Mouse (Mus musculus) midbrain, embryonic 12.5 days (tissue): ENCODE data around the gene Syt2. TPM values are rescaled to one million over a fixed set of nuclear protein-coding genes. Genes with fewer than 3 reads are reported as not detected.

Experiments used
- ATAC-seq: fragments of 200-750 bp; cut with Nextera tagmentation; 2 replicates; pipeline ENCODE4 v1.8.0; 2017; ENCODE audit warnings: low read depth, moderate TSS enrichment, moderate library complexity; ENCODE audit not compliant: low FRiP score
- H3K27ac ChIP-seq: fragments of 300-500 bp; sonication (generic); replicated peaks from 2 replicates; pipeline ENCODE4 v1.5.1; 2016; ENCODE audit warnings: mild to moderate bottlenecking
- H3K27me3 ChIP-seq: fragments of 300-500 bp; sonication (generic); 2 replicates; pipeline ENCODE4 v1.6.1; 2016; ENCODE audit warnings: mild to moderate bottlenecking
- H3K36me3 ChIP-seq: fragments of 300-500 bp; sonication (generic); 2 replicates; pipeline ENCODE4 v1.6.1; 2016
- H3K4me1 ChIP-seq: fragments of 300-500 bp; sonication (generic); 2 replicates; pipeline ENCODE4 v1.6.1; 2016
- H3K4me2 ChIP-seq: fragments of 300-500 bp; sonication (generic); replicated peaks from 2 replicates; pipeline ENCODE4 v1.6.1; 2016; ENCODE audit warnings: mild to moderate bottlenecking, moderate library complexity
- H3K4me3 ChIP-seq: fragments of 300-500 bp; sonication (generic); 2 replicates; pipeline ENCODE4 v1.5.1; 2016; ENCODE audit warnings: mild to moderate bottlenecking
- H3K9ac ChIP-seq: fragments of 300-500 bp; sonication (generic); replicated peaks from 2 replicates; pipeline ENCODE4 v1.6.1; 2016; ENCODE audit warnings: mild to moderate bottlenecking, moderate library complexity
- H3K9me3 ChIP-seq: fragments of 300-500 bp; sonication (generic); 2 replicates; pipeline ENCODE4 v1.6.1; 2016; ENCODE audit warnings: mild to moderate bottlenecking
- WGBS: fragments of 180-500 bp; shearing (Covaris S2); methylation state at CpG from one replicate; pipeline ENCODE4 v1.1.7; 2016; 5-methylcytosine and 5-hydroxymethylcytosine counted together
- polyA plus RNA-seq: library from polyadenylated mRNA; unstranded; fragments of >200 nt; fragmentation: Nextera tagmentation; extraction: Ambion mirVana; gene quantifications from 2 replicates; pipeline ENCODE4 v1.2.1, GENCODE M21; 2016

The Syt2 gene
- polyA plus RNA-seq, 1 experiment from 2014 or later: 2.7 TPM

DNA sequence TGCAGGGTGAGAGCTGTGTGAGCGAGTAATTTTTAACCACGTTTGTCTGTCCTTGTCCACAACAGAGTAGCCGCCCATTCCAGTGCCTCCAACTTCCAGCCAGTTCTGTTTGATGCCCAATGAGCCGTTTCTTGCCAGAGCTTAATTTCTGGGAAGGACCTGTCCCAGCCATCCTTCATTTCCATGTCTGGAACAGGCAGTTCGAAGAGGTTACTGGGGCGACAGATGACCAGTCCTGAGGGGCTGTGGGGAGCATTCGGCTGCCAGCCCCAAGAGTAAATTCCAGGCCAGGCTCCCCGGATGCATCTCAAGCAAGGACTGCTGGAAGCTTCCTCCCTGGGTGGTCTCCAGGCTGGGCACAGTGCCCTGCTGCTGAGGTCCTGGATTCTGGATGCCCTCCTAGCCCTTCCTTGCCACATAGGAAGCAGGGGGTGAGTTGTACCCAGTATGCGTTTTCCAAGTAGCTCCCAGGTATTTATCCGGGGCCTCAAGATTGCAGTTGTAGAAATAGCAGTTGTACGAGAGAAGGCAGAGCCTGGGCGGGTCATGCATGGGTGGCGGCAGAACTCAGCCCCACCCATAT is 4.9 kb downstream of the Syt2 start:
- H3K36me3 ChIP-seq: no peaks in the 10 kb centered on the region
- H3K9ac ChIP-seq: no peak overlapping the region
- H3K4me1 ChIP-seq: peaks cover 38% of the 10 kb centered on the region
- ATAC-seq: no peak
- H3K27ac ChIP-seq: no peak overlapping the region
- H3K27me3 ChIP-seq: peaks cover 54% of the 10 kb centered on the region
- H3K4me2 ChIP-seq: no peak overlapping the region
- H3K9me3 ChIP-seq: no peaks in the 10 kb centered on the region
- H3K4me3 ChIP-seq: no peak overlapping the region
- 60% methylated on average over 13 of the region's 13 CpGs for WGBS

GRCm38 (mm10) chr1:134651851-134652398 is 5.4 kb downstream of the Syt2 start:
- peaks cover 33% of the 10 kb centered on the region for H3K4me1 ChIP-seq
- H3K9me3 ChIP-seq: no peaks in the 10 kb centered on the region
- H3K36me3 ChIP-seq: no peaks in the 10 kb centered on the region
- WGBS: 38% methylated on average over 4 of the region's 4 CpGs
- H3K27ac ChIP-seq: no peak overlapping the region
- 0 out of 2 replicates have a peak, but pooled peaks have one; percentile 35 for ATAC-seq
- no peak overlapping the region for H3K9ac ChIP-seq
- peaks cover 49% of the 10 kb centered on the region for H3K27me3 ChIP-seq
- H3K4me2 ChIP-seq: no peak overlapping the region
- no peak overlapping the region for H3K4me3 ChIP-seq

DNA sequence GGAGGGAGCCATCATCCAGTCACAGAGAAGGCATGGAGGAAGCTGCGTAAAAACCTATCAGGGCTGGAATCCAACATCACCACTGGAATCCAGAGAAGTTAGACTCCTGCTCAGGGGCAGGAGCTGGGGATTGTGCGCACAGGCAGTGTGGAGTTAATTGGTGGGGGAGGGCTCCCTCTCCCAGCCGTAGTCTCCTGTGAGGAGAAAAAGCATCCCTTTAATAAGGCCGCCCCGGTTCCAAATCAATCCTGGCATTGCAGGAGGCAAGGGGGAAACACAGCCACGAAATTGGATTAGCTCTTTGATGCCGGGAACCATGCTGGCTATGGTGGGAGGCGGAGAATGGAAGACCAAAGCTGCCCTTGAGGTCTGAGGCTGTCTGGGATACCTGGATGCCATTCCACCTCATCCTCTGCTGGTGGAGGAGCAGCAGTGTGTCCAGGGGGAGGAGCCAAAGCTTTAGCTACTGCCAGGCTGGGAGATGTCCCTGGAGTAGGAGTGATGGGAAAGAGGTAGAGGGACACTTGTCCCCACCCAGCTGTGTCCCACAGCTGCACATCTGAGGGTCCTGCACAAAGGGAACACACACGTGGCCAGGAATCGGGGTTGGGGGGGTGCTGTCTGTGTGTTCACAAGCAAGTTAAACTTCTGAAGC is 7.3 kb downstream of the Syt2 start:
- H3K27ac ChIP-seq: 0 out of 2 replicates have a peak overlapping the region, but pooled peaks have one; percentile 0
- peak; percentile 59 for ATAC-seq
- no peak overlapping the region for H3K4me3 ChIP-seq
- peaks cover 31% of the 10 kb centered on the region for H3K27me3 ChIP-seq
- 7% methylated on average over 10 of the region's 10 CpGs for WGBS
- H3K9me3 ChIP-seq: no peaks in the 10 kb centered on the region
- H3K9ac ChIP-seq: no peak overlapping the region
- no peaks in the 10 kb centered on the region for H3K36me3 ChIP-seq
- peaks cover 26% of the 10 kb centered on the region for H3K4me1 ChIP-seq
- H3K4me2 ChIP-seq: 0 out of 2 replicates have a peak overlapping the region, but pooled peaks have one; percentile 7

- H3K9ac ChIP-seq: no peak overlapping the region
- no peak overlapping the region for H3K4me2 ChIP-seq
- no peaks in the 10 kb centered on the region for H3K36me3 ChIP-seq
- peaks cover 4% of the 10 kb centered on the region for H3K4me1 ChIP-seq
- H3K9me3 ChIP-seq: no peaks in the 10 kb centered on the region
- ATAC-seq: no peak
- 89% methylated on average over 7 of the region's 7 CpGs for WGBS
- H3K27ac ChIP-seq: no peak overlapping the region
- no peak overlapping the region for H3K4me3 ChIP-seq
- H3K27me3 ChIP-seq: peaks cover 3% of the 10 kb centered on the region; the same call in 1 of the 2 replicates
These were observed 12.4 kb downstream of the Syt2 start for GRCm38 (mm10) chr1:134658841-134659240.

- ATAC-seq: no peak
- H3K4me1 ChIP-seq: no peaks in the 10 kb centered on the region
- WGBS: 68% methylated on average over 7 of the region's 7 CpGs
These were observed 13.7 kb downstream of the Syt2 start for GRCm38 (mm10) chr1:134660163-134660562.

DNA sequence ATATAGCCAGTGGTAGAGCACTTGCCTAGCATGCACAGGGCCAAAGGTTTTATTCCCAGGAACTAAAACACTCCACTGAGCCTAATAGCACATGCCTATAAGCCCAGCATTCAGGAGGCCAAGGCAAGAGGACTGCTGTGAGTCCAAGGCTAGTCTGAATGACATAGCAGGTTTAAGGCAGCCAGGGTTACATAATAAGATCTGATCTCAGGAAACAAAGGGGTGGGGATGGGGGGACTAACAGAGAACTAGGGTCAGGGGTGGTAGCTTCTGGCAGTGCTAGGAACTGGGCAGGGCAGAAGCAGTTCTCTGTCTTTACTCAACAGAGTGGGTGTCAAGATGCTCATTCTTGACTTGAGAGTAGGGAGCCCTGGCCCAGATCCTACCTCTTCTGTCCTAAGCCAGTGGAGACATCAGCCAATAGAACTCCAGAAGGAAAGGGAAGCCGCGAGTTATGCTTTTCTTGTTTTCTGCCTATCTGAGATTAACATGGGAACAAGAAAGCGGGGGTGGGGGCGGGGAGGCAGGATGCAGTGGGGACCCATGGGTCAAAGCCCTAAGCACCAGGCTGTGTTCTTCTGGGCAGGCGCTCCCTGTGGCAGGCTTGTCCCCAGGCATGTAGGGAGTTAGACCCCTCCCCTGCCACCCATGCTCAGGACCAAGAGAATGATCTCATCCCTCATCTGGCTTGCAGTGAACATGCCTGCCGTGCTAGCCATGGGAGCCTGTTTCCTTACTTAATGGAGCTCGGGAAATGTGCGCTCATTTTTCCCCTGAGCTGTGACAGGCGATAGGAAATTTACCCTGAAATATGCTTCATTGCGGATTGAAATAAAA is 25.0 kb downstream of the Syt2 start:
- H3K27ac ChIP-seq: no peak overlapping the region
- no peaks in the 10 kb centered on the region for H3K4me1 ChIP-seq
- H3K9me3 ChIP-seq: no peaks in the 10 kb centered on the region
- WGBS: 82% methylated on average over 10 of the region's 10 CpGs
- no peak for ATAC-seq
- H3K9ac ChIP-seq: no peak overlapping the region
- no peaks in the 10 kb centered on the region for H3K27me3 ChIP-seq
- H3K4me2 ChIP-seq: no peak overlapping the region
- no peak overlapping the region for H3K4me3 ChIP-seq
- no peaks in the 10 kb centered on the region for H3K36me3 ChIP-seq

More at GRCm38 (mm10) chr1:134660163-134660562, 13.7 kb downstream of the Syt2 start:
- Histone ChIP-seq H3K9ac (no peak overlapping the region), H3K4me2 (no peak overlapping the region), H3K36me3 (no peaks in the 10 kb centered on the region), H3K4me3 (no peak overlapping the region), H3K27ac (no peak overlapping the region), H3K27me3 (peaks cover 3% of the 10 kb centered on the region; the same call in 1 of the 2 replicates), H3K9me3 (no peaks in the 10 kb centered on the region)

GRCm38 (mm10) chr1:134674312-134674711 is 27.8 kb downstream of the Syt2 start:
- no peak for ATAC-seq
- no peak overlapping the region for H3K27ac ChIP-seq
- no peaks in the 10 kb centered on the region; the same call in 1 of the 2 replicates for H3K27me3 ChIP-seq
- H3K36me3 ChIP-seq: no peaks in the 10 kb centered on the region
- no peak overlapping the region for H3K4me3 ChIP-seq
- no peak overlapping the region for H3K4me2 ChIP-seq
- no peaks in the 10 kb centered on the region for H3K4me1 ChIP-seq
- no peak overlapping the region for H3K9ac ChIP-seq
- no peaks in the 10 kb centered on the region for H3K9me3 ChIP-seq
- WGBS: 4% methylated on average over 1 of the region's 1 CpGs

- Histone ChIP-seq H3K9me3 (no peaks in the 10 kb centered on the region), H3K4me3 (no peak overlapping the region), H3K36me3 (no peaks in the 10 kb centered on the region), H3K27ac (no peak overlapping the region), H3K9ac (no peak overlapping the region), H3K4me2 (no peak overlapping the region), H3K27me3 (no peaks in the 10 kb centered on the region; the same call in 1 of the 2 replicates), H3K4me1 (peaks cover 5% of the 10 kb centered on the region; the same call in 1 of the 2 replicates)
- ATAC-seq: no peak
- WGBS: 84% methylated on average over 4 of the region's 4 CpGs
These were observed 33.0 kb downstream of the Syt2 start for GRCm38 (mm10) chr1:134679445-134679844.

DNA sequence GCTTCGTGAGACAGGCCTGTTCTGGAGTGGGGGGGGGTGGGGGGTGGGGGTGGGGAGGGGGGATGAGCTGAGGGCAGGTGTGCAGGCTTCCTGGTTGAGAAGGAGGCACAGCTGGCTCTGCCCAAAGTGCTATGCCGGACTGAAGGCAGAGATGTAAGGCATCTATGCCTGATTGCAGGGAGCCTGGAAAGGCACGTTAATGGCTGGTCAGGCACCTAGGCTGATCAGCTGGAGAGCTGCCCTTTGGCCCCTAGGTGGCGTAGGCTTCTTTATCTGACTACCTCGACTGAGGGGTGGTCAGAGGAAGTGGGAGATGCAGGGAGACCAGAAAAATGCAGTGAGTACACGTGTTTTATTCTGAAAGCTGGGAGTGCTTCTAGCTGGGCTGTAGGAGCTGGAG is 34.1 kb downstream of the Syt2 start:
- 22% methylated on average over 6 of the region's 6 CpGs for WGBS
- no peak overlapping the region for H3K4me3 ChIP-seq
- H3K4me2 ChIP-seq: no peak overlapping the region
- no peaks in the 10 kb centered on the region for H3K9me3 ChIP-seq
- no peaks in the 10 kb centered on the region for H3K36me3 ChIP-seq
- no peaks in the 10 kb centered on the region; the same call in 1 of the 2 replicates for H3K27me3 ChIP-seq
- H3K27ac ChIP-seq: no peak overlapping the region
- H3K4me1 ChIP-seq: peaks cover 5% of the 10 kb centered on the region; the same call in 1 of the 2 replicates
- ATAC-seq: no peak
- H3K9ac ChIP-seq: no peak overlapping the region

GRCm38 (mm10) chr1:134682460-134682859 is 36.0 kb downstream of the Syt2 start:
- H3K27me3 ChIP-seq: no peaks in the 10 kb centered on the region; the same call in 1 of the 2 replicates
- no peaks in the 10 kb centered on the region for H3K9me3 ChIP-seq
- no peak overlapping the region for H3K9ac ChIP-seq
- H3K4me1 ChIP-seq: peaks cover 5% of the 10 kb centered on the region; the same call in 1 of the 2 replicates
- H3K27ac ChIP-seq: no peak overlapping the region
- H3K4me3 ChIP-seq: no peak overlapping the region
- WGBS: 69% methylated on average over 9 of the region's 9 CpGs
- H3K4me2 ChIP-seq: no peak overlapping the region
- H3K36me3 ChIP-seq: no peaks in the 10 kb centered on the region
- no peak for ATAC-seq

DNA sequence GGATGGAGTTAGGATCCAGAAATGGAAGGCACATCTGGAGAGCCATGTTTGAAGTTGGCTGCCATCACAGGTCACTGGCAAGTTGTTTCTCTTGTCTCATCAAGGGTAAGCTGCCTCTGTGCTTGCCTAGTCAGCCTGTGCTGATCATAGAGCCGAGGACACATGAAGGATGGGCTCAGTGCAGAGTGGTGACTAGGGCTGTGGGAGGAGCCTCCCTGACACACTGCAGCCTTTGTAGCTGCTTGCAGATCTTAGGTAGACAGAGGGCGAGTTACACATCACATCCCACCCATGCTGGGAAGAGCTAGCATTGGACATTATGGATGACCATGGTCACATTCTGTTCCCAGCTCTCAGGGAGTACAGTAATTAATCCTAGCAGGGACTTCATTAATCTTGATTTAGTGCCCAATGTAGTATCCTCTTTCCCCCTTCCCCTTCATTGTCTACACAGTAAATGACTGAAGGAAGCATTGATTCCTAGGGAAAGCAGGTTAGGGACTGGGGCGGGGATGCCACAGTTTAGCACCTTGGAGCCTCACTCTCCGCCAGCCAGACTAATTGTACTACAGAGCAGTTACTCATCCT is 40.5 kb downstream of the Syt2 start:
- Histone ChIP-seq H3K9ac (no peak overlapping the region), H3K4me3 (no peak overlapping the region), H3K36me3 (no peaks in the 10 kb centered on the region), H3K27ac (no peak overlapping the region), H3K27me3 (0 out of 2 replicates have a peak, but pooled peaks cover 6% of the 10 kb centered on the region), H3K4me1 (no peaks in the 10 kb centered on the region), H3K9me3 (no peaks in the 10 kb centered on the region), H3K4me2 (no peak overlapping the region)
- ATAC-seq: no peak
- 75% methylated on average over 4 of the region's 4 CpGs for WGBS
